Mouse (Mus musculus) spleen, adult 10 weeks (tissue): ENCODE data around the gene Rai14. TPM values are rescaled to one million over a fixed set of nuclear protein-coding genes. Genes with fewer than 3 reads are reported as not detected.

Experiments used
- polyA plus RNA-seq: library from polyadenylated mRNA; stranded (reverse); fragments of 350-450 nt; fragmentation: Illumina TruSeq; extraction: RNeasy Lipid Tissue Mini Kit (QIAGEN cat#74804); gene quantifications from one replicate; pipeline ENCODE4 v1.2.3, GENCODE M21; 2015; ENCODE audit warnings: low replicate concordance; ENCODE audit not compliant: insufficient read depth

Gene Rai14
- polyA plus RNA-seq, result 35.6 TPM

DNA sequence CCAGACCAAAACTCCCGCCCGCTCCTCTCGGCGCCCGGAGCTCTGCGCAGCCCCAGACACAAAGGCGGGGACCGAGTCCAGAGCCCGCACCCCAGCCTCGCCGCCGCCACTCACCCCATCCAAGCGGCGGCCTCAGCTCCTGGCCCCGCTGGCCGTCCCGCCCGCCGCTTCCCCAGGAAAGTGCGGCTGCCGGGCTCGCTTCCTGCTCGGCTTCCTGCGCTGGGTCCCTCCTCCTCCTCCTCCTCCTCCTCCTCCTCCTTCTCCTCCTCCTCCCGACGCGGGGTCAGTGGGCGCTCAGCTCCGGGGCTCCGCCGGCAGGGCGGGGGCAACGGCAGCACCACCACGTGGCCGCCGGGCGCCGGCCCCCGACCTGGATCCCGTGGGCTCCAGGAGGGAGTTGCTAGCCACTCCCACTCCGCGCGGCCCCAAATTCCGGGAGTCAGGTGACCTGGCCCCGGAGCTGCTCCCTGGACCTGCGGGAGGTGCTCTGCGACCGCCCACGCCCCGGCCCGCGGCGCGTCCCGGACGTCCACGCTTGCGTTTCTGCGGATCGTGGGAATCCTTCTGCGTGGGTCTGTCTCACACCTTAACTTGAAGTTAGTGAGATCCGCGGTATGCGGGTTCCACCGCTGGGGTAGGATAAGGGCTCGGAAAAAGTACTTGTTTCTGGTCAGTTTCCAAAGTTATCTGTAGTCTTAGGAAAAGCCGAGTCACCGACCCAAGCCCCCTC, at the start of gene Rai14:
TSS of gene Rai14 (minus strand) at position 216 of the 730 bp plus-strand sequence.

DNA sequence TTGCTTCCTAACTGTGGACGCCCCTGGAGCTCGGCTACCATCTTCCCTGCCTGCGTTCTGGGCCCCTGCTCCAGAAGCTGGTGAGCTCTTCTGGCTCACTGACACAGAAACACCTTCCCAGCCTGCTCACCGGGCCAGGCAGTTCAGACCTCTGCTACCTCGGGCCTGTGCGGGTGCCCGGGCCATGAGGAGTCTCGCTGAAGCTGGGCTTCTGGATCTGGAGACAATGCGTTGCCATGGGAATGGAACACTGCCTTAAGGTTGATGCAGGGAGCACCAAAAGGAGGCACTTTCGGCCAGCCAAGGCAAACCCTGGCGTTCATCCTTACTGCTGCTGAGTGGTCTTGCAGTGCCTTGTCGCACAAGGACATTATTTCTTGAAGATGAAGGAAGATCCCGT, 156.0 kb downstream of the Rai14 start, which contains the start of gene Ttc23l:
TSS of gene Ttc23l (minus strand) at position 204 of the 400 bp plus-strand sequence.

Other genes with a start within 250 kb of the Rai14 start
- gene Dnajc21, start 244.1 kb downstream of the Rai14 start, polyA plus RNA-seq, result 40.4 TPM
- 51.2 TPM for gene Brix1, start 228.7 kb downstream of the Rai14 start, polyA plus RNA-seq
- gene Rad1, start 228.6 kb downstream of the Rai14 start, polyA plus RNA-seq, result 39.9 TPM
- gene Ttc23l, start 156.0 kb downstream of the Rai14 start, polyA plus RNA-seq, result not detected
- not detected for gene C1qtnf3, start 237.7 kb upstream of the Rai14 start, polyA plus RNA-seq